Mouse (Mus musculus) c-Kit-positive CD71-negative TER-119-negative erythroid progenitor cells, embryonic 14.5 days (primary cell): Measurements from ENCODE around the gene Zfp60.
"Not testable (repeated sequence)": the region's sequence is repeated elsewhere in the genome, so short reads cannot be mapped to it uniquely, and the experiment has no call there.

ENCODE experiments used
- DNase-seq: peaks from one replicate; pipeline ENCODE4 v3.0.0-alpha.2; 2013; ENCODE audit warnings: low read depth

Gene Zfp60

DNA sequence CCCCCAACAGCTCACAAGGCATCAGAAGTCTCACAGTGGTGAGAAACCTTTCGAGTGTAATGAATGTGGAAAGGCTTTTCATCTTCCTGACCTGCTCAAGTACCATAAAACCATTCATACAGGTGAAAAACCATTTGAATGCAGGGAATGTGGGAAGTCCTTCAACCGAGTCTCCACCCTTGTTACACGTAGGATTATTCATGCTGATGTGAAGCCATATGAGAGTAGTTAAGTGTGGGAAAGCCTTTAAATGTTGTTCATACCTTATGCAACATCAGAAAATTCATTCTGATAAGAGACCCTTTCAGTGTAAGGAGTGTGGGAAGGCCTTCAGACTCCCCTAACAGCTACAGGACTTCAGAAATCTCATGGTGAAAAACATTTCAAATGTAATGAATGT, 62.7 kb downstream of the Zfp60 start:
- not testable (repeated sequence) for DNase-seq

DNA sequence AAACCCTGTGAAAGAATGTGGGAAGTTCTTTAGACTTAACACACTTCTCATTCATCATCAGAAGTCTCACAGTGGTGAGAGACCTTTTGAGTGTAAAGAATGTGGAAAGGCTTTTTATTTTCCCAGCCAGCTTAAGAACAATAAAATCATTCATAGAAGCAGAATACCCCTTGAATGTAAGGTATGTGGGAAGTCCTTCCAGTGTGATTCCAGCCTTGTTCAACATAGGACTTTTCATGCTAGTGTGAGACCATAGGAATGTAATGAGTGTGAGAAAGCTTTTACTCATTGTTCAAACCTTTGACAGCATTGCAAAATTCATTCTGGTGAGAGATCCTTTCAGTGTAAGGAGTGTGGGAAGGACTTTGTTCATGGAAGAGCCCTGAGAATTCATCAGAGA, 63.4 kb downstream of the Zfp60 start:
- no peak for DNase-seq

DNA sequence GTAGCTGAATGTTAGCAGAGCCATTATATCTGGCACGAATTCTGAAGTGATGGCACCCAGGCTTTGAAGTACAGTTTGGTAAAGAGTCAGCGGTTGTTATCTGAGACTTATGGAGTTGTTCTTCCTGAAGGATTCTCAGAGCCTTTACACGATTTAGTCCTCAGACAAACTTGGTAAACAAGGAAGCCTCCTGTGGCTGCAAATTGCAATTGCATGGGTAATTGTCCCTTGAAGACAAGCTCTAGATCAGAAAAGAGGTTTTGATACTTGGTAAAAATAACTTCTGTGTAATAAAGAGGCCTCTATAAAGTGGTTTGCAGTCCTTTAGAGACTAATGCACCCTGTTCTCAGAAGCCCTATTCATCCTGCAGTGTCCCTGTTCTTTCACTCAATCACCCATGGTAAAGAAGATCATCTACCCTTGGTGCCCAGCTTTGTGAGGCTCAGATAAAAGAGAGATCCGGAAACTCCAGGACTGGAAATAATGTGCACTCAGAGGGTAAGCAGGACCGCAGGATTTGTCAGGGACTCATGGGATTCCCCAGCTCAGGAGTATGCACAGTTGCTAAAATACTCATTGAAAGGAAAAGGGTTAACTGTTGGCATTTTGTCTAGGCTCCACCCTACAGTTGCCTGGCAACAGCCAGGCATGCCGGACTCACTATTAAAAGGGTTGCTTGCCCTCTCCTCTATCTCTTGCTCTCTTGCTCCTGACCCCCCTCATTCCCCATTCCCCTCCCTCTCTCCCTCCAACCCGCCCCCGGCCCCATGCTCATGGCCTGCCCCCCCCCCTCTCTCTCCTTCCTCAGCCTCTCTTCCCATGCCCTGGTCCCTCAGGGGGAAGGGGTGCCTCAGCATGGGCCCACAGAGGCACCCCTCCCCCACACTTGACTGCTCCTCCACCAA, 67.0 kb downstream of the Zfp60 start:
- no peak for DNase-seq

DNA sequence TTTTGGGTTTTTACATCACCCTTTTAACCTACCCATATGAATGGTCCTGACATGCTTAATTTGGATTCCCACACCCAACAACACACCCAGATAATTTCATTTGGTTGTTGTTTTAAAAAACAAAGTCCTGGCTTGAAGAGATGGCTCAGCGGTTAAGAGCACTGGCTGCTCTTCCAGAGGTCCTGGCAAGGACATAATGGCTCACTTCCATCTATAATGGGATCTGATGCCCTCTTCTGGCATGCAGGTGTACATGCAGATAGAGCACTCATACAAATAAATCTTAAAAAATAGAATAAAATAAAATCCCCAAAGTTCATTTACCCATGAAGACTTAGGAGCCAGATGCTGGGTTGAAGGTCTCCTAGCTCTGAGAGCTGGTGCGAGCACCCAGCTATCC, 69.9 kb downstream of the Zfp60 start:
- DNase-seq: no peak

DNA sequence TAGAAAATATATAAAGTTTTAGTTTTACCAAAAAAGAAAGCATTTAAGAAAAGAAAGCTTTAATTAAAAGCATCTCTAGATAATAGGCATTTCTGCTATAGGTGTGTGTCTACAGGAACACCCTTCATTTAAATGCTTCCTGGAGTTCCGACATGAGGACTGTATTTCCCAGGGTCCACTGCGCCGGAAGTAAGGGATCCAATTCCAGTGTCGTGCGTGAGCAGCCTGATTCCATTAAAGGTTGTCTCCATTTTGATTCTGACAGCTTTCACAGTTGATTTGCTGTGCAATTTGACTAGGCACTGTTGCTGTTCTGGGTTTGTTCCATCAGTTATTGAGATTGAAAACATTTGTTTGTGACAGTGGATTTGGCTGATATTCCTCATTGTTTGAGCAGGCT, 71.8 kb downstream of the Zfp60 start:
- no peak for DNase-seq
